Mouse (Mus musculus): ENCODE results near the gene Ifna6. TPM values are rescaled to one million over a fixed set of nuclear protein-coding genes. Genes with fewer than 3 reads are reported as not detected.
A peak's percentile ranks its signal among the peaks of the same experiment; 100 is the strongest.
"Not testable (repeated sequence)": the region's sequence is repeated elsewhere in the genome, so short reads cannot be mapped to it uniquely, and the experiment has no call there.

Gene Ifna6
- not detected for total RNA-seq (2021)
- long read RNA-seq, result 0 reads

GRCm38 (mm10) chr4:88827116-88827515 is at the start of gene Ifna6:
Gene Ifna6, plus strand, starts transcription at chr4:88827416.
- not testable (repeated sequence) for DNase-seq (ENCODE audit: low spot score in 2 of 2)

GRCm38 (mm10) chr4:88779550-88779949 is 47.7 kb upstream of the Ifna6 start, which contains the start of gene Gm13272:
Gene Gm13272, plus strand, starts transcription at chr4:88779850.
- not testable (repeated sequence) for DNase-seq (ENCODE audit: low spot score in 2 of 2)

- DNase-seq (ENCODE audit: low spot score in 2 of 2), result not testable (repeated sequence)
Measured at GRCm38 (mm10) chr4:88780320-88780719, 46.9 kb upstream of the Ifna6 start.

GRCm38 (mm10) chr4:88781831-88782230 is 45.4 kb upstream of the Ifna6 start, which contains the start of gene Ifnz:
Gene Ifnz, plus strand, starts transcription at chr4:88782131.
- DNase-seq (ENCODE audit: low spot score in 2 of 2), result not testable (repeated sequence)

GRCm38 (mm10) chr4:88782335-88782734 is 44.9 kb upstream of the Ifna6 start:
- not testable (repeated sequence) for DNase-seq (ENCODE audit: low spot score in 2 of 2)

GRCm38 (mm10) chr4:88785409-88785808 is 41.8 kb upstream of the Ifna6 start, which contains the start of gene Gm13276:
Gene Gm13276, plus strand, starts transcription at chr4:88785709.
- not testable (repeated sequence) for DNase-seq (ENCODE audit: low spot score in 2 of 2)

GRCm38 (mm10) chr4:88788402-88788801 is 38.8 kb upstream of the Ifna6 start, which contains the start of gene Gm13277:
Gene Gm13277, plus strand, starts transcription at chr4:88788632.
- DNase-seq (ENCODE audit: low spot score in 2 of 2), result peak; percentile 58 to 79

GRCm38 (mm10) chr4:88791250-88791649 is 36.0 kb upstream of the Ifna6 start, which contains the start of gene Gm13278:
Gene Gm13278, plus strand, starts transcription at chr4:88791550.
- not testable (repeated sequence) for DNase-seq (ENCODE audit: low spot score in 2 of 2)

- peak; percentile 52 to 63 for DNase-seq (ENCODE audit: low spot score in 2 of 2)
Measured at GRCm38 (mm10) chr4:88793936-88794675, 33.1 kb upstream of the Ifna6 start, which contains the start of gene Gm13275. Gene Gm13275, plus strand, starts transcription at chr4:88794487.

GRCm38 (mm10) chr4:88797097-88797496 is 30.1 kb upstream of the Ifna6 start, which contains the start of gene Gm13279:
Gene Gm13279, plus strand, starts transcription at chr4:88797397.
- DNase-seq (ENCODE audit: low spot score in 2 of 2), result not testable (repeated sequence)

GRCm38 (mm10) chr4:88799365-88799764 is 27.9 kb upstream of the Ifna6 start, which contains the start of gene Gm13285:
Gene Gm13285, plus strand, starts transcription at chr4:88799665.
- DNase-seq (ENCODE audit: low spot score in 2 of 2), result not testable (repeated sequence)

- DNase-seq (ENCODE audit: low spot score in 2 of 2), result not testable (repeated sequence)
Measured at GRCm38 (mm10) chr4:88802954-88803353, 24.3 kb upstream of the Ifna6 start, which contains the start of gene Gm13287. Gene Gm13287, plus strand, starts transcription at chr4:88803254.

GRCm38 (mm10) chr4:88805231-88805630 is 22.0 kb upstream of the Ifna6 start, which contains the start of gene Gm13288:
Gene Gm13288, plus strand, starts transcription at chr4:88805531.
- not testable (repeated sequence) for DNase-seq (ENCODE audit: low spot score in 2 of 2)

- DNase-seq (ENCODE audit: low spot score in 2 of 2), result not testable (repeated sequence)
Measured at GRCm38 (mm10) chr4:88805761-88806160, 21.5 kb upstream of the Ifna6 start.

- no peak for DNase-seq (ENCODE audit: low spot score in 2 of 2)
Measured at GRCm38 (mm10) chr4:88815928-88816327, 11.3 kb upstream of the Ifna6 start, which contains the start of gene Ifna7. Gene Ifna7, plus strand, starts transcription at chr4:88816228.

- DNase-seq (ENCODE audit: low spot score in 2 of 2), result no peak
Measured at GRCm38 (mm10) chr4:88819659-88820058, 7.6 kb upstream of the Ifna6 start, which contains the start of gene Ifna11. Gene Ifna11, plus strand, starts transcription at chr4:88819959.

GRCm38 (mm10) chr4:88822995-88823394 is 4.2 kb upstream of the Ifna6 start:
- DNase-seq (ENCODE audit: low spot score in 2 of 2), result peak in 1 of 2 experiments; percentile 14

GRCm38 (mm10) chr4:88830523-88830922 is 3.3 kb downstream of the Ifna6 start:
- DNase-seq (ENCODE audit: low spot score in 2 of 2), result peak in 1 of 2 experiments; percentile 48

GRCm38 (mm10) chr4:88835225-88835624 is 8.0 kb downstream of the Ifna6 start, which contains the start of gene Ifna5:
Gene Ifna5, plus strand, starts transcription at chr4:88835525.
- not testable (repeated sequence) for DNase-seq (ENCODE audit: low spot score in 2 of 2)

GRCm38 (mm10) chr4:88838828-88839227 is 11.6 kb downstream of the Ifna6 start:
- peak in 1 of 2 experiments; percentile 5 for DNase-seq (ENCODE audit: low spot score in 2 of 2)

- no peak for DNase-seq (ENCODE audit: low spot score in 2 of 2)
Measured at GRCm38 (mm10) chr4:88840058-88840457, 12.8 kb downstream of the Ifna6 start.

All from layer of hippocampus, adult 18-20 months (tissue).